Mouse (Mus musculus) lung, embryonic 16.5 days (tissue): ENCODE data around the gene Nme6. TPM values are rescaled to one million over a fixed set of nuclear protein-coding genes. Genes with fewer than 3 reads are reported as not detected.

Source experiments
- ATAC-seq: fragments of 200-750 bp; cut with Nextera tagmentation; 2 replicates; pipeline ENCODE4 v1.8.0; 2017; ENCODE audit warnings: low read depth, mild to moderate bottlenecking, moderate library complexity
- H3K27ac ChIP-seq: fragments of 300-500 bp; sonication (generic); 2 replicates; pipeline ENCODE4 v1.5.1; 2014; ENCODE audit warnings: mild to moderate bottlenecking, control low read depth, low read length
- H3K27me3 ChIP-seq: fragments of 300-500 bp; sonication (generic); 2 replicates; pipeline ENCODE4 v1.6.1; 2014; ENCODE audit warnings: low read depth, low read length, mixed read lengths; ENCODE audit not compliant: control insufficient read depth, insufficient read depth
- H3K36me3 ChIP-seq: fragments of 300-500 bp; sonication (generic); 2 replicates; pipeline ENCODE4 v1.6.1; 2014; ENCODE audit warnings: low read length; ENCODE audit not compliant: control insufficient read depth, insufficient read depth
- H3K4me1 ChIP-seq: fragments of 300-500 bp; sonication (generic); replicated peaks from 2 replicates; pipeline ENCODE4 v1.6.1; 2014; ENCODE audit warnings: low read length, mixed read lengths; ENCODE audit not compliant: control insufficient read depth, insufficient read depth
- H3K4me2 ChIP-seq: fragments of 300-500 bp; sonication (generic); 2 replicates; pipeline ENCODE4 v1.6.1; 2014; ENCODE audit warnings: low read depth, low read length, control low read depth
- H3K4me3 ChIP-seq: fragments of 300-500 bp; sonication (generic); 2 replicates; pipeline ENCODE4 v1.5.1; 2014; ENCODE audit warnings: mild to moderate bottlenecking, low read length, control low read depth
- H3K9ac ChIP-seq: fragments of 300-500 bp; sonication (generic); 2 replicates; pipeline ENCODE4 v1.6.1; 2014; ENCODE audit warnings: low read length, control low read depth
- H3K9me3 ChIP-seq: fragments of 300-500 bp; sonication (generic); 2 replicates; pipeline ENCODE4 v1.6.1; 2016; ENCODE audit warnings: low read length; ENCODE audit not compliant: control insufficient read depth
- WGBS: fragments of 180-500 bp; shearing (Covaris S2); extraction: QIAGEN DNeasy Blood & Tissue Kit; methylation state at CpG from one replicate; pipeline ENCODE4 v1.1.7; 2014; 5-methylcytosine and 5-hydroxymethylcytosine counted together
- polyA plus RNA-seq: library from polyadenylated mRNA; unstranded; fragments of >200 nt; fragmentation: Nextera tagmentation; extraction: Ambion mirVana; gene quantifications from 2 replicates; pipeline ENCODE4 v1.2.1, GENCODE M21; 2015

Nme6 gene
- polyA plus RNA-seq, 1 experiment from 2014 or later: 48.3 TPM

DNA sequence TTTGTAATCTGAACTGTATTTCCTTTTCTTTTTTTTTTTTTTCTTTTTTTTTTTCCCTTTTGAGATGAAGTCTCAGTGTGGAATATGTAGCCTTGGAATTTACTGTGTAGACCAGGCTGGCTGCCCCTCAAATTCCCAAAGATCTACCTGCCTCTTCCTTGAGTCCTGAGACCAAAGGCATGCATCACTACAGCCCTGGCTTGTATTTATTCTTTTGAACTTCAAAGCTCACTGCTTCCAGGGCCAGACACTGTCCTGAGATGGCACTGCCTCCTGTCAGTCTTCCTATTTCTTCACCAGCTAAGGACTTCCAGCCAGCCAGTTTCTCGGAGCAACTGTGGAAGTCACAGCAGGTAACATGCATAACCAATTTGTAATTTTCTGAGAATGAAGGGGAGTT lies 20.6 kb upstream of the Nme6 start, which contains the start of gene Spink8:
TSS of gene Spink8 (plus strand) at position 301 of the 400 bp plus-strand sequence.
- no peak within 1 kb of the TSS for H3K27ac ChIP-seq
- H3K9ac ChIP-seq: no peak within 1 kb of the TSS
- no peaks in the 10 kb centered on the region for H3K27me3 ChIP-seq
- WGBS: 73% methylated on average over 1 of the region's 1 CpGs
- H3K9me3 ChIP-seq: no peaks in the 10 kb centered on the region
- ATAC-seq: no peak
- H3K4me3 ChIP-seq: no peak within 1 kb of the TSS
- H3K4me1 ChIP-seq: no peaks in the 10 kb centered on the region
- H3K4me2 ChIP-seq: no peak within 1 kb of the TSS
- H3K36me3 ChIP-seq: no peaks in the 10 kb centered on the region

DNA sequence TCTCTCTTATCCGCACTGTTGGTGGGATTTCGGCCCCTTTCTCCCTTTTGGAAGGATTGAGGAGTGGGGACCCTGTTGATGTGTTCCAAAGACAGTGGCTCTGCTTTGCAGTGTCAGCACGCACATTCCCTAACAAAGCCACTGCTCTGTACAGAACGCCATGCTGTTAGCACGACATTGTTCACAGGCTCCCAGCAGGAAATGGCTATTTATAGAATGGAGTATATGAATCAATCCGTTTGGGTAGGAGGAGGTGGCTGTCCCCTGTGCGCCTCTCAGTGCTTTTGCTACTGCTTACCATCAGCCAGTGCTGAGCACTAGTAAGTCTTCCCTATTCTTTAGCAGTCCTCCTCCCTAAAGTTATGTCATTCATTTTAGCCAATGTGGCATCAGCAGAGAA lies 19.1 kb upstream of the Nme6 start:
- H3K4me3 ChIP-seq: no peak overlapping the region
- WGBS: 50% methylated on average over 7 of the region's 7 CpGs
- H3K9ac ChIP-seq: no peak overlapping the region
- ATAC-seq: peak; percentile 47
- no peak overlapping the region for H3K4me2 ChIP-seq
- H3K9me3 ChIP-seq: no peaks in the 10 kb centered on the region
- H3K27me3 ChIP-seq: no peaks in the 10 kb centered on the region
- H3K27ac ChIP-seq: no peak overlapping the region
- no peaks in the 10 kb centered on the region for H3K36me3 ChIP-seq
- H3K4me1 ChIP-seq: no peaks in the 10 kb centered on the region

GRCm38 (mm10) chr9:109816341-109816740 lies 16.2 kb upstream of the Nme6 start:
- Histone ChIP-seq H3K9me3 (no peaks in the 10 kb centered on the region), H3K27me3 (no peaks in the 10 kb centered on the region), H3K36me3 (no peaks in the 10 kb centered on the region), H3K4me1 (no peaks in the 10 kb centered on the region), H3K27ac (no peak overlapping the region), H3K4me3 (no peak overlapping the region), H3K4me2 (no peak overlapping the region), H3K9ac (no peak overlapping the region)
- no peak for ATAC-seq
- 33% methylated on average over 6 of the region's 6 CpGs for WGBS

DNA sequence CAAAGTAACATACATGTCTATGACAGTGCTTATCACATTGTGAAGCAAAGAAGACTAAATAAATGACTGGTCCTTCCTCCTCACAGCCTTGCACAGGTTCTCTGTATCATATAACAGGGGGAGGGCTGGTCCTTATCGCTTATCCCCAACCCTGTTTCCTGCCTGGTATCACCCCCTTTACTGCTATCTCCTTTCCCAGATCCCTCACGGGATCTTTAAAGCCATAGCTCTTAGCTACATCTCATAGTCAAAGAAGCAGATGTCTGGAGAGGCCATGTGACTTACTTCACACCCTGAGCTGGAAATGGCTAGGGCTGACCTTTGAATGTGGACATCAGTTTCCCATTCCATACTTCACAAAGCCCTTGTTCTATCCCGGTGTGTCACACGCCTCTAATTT lies 6.8 kb upstream of the Nme6 start:
- no peak for ATAC-seq
- H3K4me2 ChIP-seq: no peak overlapping the region
- no peaks in the 10 kb centered on the region for H3K36me3 ChIP-seq
- WGBS: 56% methylated on average over 4 of the region's 4 CpGs
- H3K4me1 ChIP-seq: no peaks in the 10 kb centered on the region
- H3K27me3 ChIP-seq: no peaks in the 10 kb centered on the region
- no peak overlapping the region for H3K4me3 ChIP-seq
- H3K9ac ChIP-seq: no peak overlapping the region
- H3K9me3 ChIP-seq: no peaks in the 10 kb centered on the region
- H3K27ac ChIP-seq: no peak overlapping the region

DNA sequence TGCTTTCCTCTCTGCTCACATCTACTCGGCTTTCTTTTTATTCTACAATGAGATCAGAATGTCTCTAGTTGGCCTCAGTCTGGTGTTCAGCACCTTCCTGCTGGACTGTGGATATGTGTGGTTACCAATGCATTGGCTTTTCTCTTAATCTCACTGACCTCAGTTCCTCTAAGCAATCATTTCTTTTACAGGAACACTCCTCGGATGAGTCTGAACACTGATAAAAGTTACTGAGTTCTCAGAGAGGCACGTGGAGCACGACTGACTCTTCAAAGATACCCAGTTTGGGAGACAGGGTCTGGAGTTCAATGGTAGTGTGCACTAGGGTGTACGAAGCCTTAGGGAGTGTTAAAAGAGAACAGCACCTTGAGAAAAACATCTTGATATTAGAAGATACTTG lies 6.4 kb upstream of the Nme6 start:
- H3K4me3 ChIP-seq: no peak overlapping the region
- no peak overlapping the region for H3K4me2 ChIP-seq
- no peaks in the 10 kb centered on the region for H3K4me1 ChIP-seq
- H3K9me3 ChIP-seq: no peaks in the 10 kb centered on the region
- no peak overlapping the region for H3K27ac ChIP-seq
- no peaks in the 10 kb centered on the region for H3K27me3 ChIP-seq
- 67% methylated on average over 5 of the region's 5 CpGs for WGBS
- no peak overlapping the region for H3K9ac ChIP-seq
- no peaks in the 10 kb centered on the region for H3K36me3 ChIP-seq
- no peak for ATAC-seq

DNA sequence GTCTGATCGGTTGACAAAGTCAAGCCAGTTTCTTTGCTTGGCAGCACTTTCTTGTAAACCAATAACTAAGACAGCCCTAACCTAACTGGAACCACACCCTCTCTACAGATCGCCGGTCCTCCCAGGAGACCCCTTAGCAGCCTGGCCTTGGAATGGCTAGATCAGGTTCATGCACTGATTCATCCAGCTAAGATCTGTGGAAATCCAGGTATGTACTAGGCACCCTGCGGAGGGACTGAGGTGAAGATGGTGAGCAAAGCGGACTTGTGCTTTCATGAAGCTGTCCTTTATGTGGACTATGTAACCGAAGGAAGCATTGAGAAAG lies 501 bp downstream of the Nme6 start:
- H3K4me1 ChIP-seq: peaks cover 5% of the 10 kb centered on the region
- H3K4me3 ChIP-seq: peak overlapping the region; percentile 81
- H3K36me3 ChIP-seq: peaks cover 3% of the 10 kb centered on the region; the same call in 1 of the 2 replicates
- peak overlapping the region; percentile 99 for H3K4me2 ChIP-seq
- WGBS: 6% methylated on average over 6 of the region's 6 CpGs
- H3K9ac ChIP-seq: peak overlapping the region; percentile 79
- no peak overlapping the region for H3K27ac ChIP-seq
- H3K27me3 ChIP-seq: no peaks in the 10 kb centered on the region
- H3K9me3 ChIP-seq: no peaks in the 10 kb centered on the region
- ATAC-seq: peak; percentile 51; the same call in 1 of the 2 replicates

DNA sequence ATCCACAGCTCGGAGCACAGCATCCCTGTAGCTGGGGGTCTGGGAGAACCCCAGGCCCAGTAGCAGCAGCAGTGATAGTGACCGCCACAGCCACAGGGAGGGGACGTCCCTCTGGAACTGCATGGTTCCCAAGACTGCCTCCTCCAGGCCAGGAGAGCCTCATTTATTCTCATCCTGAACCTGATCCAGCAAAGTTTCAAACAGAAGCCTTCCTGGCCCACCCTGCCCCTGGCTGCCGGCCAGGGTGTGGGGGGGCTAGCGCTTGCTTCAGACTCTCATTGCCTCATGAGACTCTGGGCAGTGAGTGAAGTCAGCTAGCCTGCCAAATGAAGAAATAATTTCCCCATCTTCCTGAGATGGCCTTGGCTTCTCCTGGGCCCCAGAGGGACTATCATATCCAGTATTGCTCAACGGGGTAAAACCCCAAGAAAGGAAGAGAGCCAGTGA lies 16.8 kb downstream of the Nme6 start, which contains the start of gene Camp:
TSS of gene Camp (minus strand) at position 306 of the 447 bp plus-strand sequence.
- 28% methylated on average over 6 of the region's 6 CpGs for WGBS
- Histone ChIP-seq H3K4me1 (peaks cover 5% of the 10 kb centered on the region), H3K4me3 (no peak within 1 kb of the TSS), H3K36me3 (no peaks in the 10 kb centered on the region), H3K9ac (no peak within 1 kb of the TSS), H3K27me3 (no peaks in the 10 kb centered on the region), H3K4me2 (no peak within 1 kb of the TSS), H3K9me3 (no peaks in the 10 kb centered on the region), H3K27ac (no peak within 1 kb of the TSS)
- peak; percentile 84 for ATAC-seq

DNA sequence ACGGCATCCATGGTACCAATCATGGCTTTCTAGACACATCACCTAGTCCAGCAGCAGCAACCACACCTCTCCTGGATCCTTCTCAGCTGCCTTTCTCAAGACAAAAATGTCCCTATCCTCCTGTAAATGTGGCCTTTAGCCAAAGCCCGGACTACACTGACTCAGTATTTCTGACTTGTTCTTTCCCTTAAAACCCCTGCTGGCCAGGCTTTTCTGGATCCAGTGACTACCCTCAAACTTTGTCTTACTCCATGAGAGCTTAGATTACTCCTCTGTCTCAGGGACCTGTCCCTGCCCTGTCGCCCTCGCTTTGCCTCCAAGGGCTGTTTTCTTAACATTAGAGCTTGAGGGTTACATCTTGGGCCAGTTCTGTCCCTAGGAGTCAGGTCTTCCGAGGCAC lies 17.6 kb downstream of the Nme6 start:
- H3K27me3 ChIP-seq: no peaks in the 10 kb centered on the region
- peaks cover 5% of the 10 kb centered on the region for H3K4me1 ChIP-seq
- H3K4me3 ChIP-seq: no peak overlapping the region
- H3K9ac ChIP-seq: no peak overlapping the region
- H3K9me3 ChIP-seq: no peaks in the 10 kb centered on the region
- WGBS: 81% methylated on average over 5 of the region's 5 CpGs
- no peak overlapping the region for H3K27ac ChIP-seq
- no peaks in the 10 kb centered on the region for H3K36me3 ChIP-seq
- no peak overlapping the region for H3K4me2 ChIP-seq
- ATAC-seq: no peak

DNA sequence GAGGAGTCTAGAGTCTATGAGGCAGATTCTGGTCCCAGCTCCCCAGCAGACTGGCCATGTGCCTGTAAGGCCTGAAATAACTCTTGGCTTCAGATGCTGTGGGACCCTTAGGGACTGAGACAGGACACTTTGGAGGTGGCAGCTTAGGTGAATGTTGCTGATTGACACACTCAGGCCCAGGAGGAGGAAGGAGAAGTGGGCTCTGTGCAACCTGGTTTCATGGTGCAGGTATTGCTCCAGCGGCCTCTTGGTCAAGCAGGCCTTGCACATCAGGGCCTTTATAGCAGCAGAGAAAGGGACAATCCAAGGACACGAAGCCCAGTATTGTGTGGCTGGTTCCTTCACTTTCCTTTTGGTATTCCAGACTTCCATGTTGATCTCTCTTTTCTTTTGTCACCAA lies 21.8 kb downstream of the Nme6 start:
- H3K36me3 ChIP-seq: no peaks in the 10 kb centered on the region
- no peak overlapping the region for H3K4me3 ChIP-seq
- H3K27me3 ChIP-seq: no peaks in the 10 kb centered on the region
- no peak overlapping the region for H3K4me2 ChIP-seq
- no peak overlapping the region for H3K9ac ChIP-seq
- 81% methylated on average over 2 of the region's 2 CpGs for WGBS
- no peak overlapping the region for H3K27ac ChIP-seq
- no peaks in the 10 kb centered on the region for H3K9me3 ChIP-seq
- ATAC-seq: no peak
- H3K4me1 ChIP-seq: peaks cover under 1% of the 10 kb centered on the region; the same call in 1 of the 2 replicates

- H3K4me3 ChIP-seq: no peak overlapping the region
- no peak for ATAC-seq
- WGBS: 71% methylated on average over 6 of the region's 6 CpGs
These were observed 23.4 kb downstream of the Nme6 start for GRCm38 (mm10) chr9:109855947-109856346.

More at GRCm38 (mm10) chr9:109855947-109856346, 23.4 kb downstream of the Nme6 start:
- H3K36me3 ChIP-seq: no peaks in the 10 kb centered on the region
- no peak overlapping the region for H3K9ac ChIP-seq
- no peaks in the 10 kb centered on the region for H3K4me1 ChIP-seq
- no peak overlapping the region for H3K4me2 ChIP-seq
- H3K27me3 ChIP-seq: no peaks in the 10 kb centered on the region
- H3K27ac ChIP-seq: no peak overlapping the region
- H3K9me3 ChIP-seq: no peaks in the 10 kb centered on the region
